Mouse (Mus musculus) kidney, embryonic 14.5 days (tissue): ENCODE measurements around the gene Kl. TPM values are rescaled to one million over a fixed set of nuclear protein-coding genes. Genes with fewer than 3 reads are reported as not detected.
A peak's percentile ranks its signal among the peaks of the same experiment; 100 is the strongest.

Source experiments
- ATAC-seq: fragments of 200-750 bp; cut with Nextera tagmentation; 2 replicates; pipeline ENCODE4 v1.8.0; 2017; ENCODE audit warnings: moderate number of reproducible peaks, mild to moderate bottlenecking, moderate TSS enrichment, moderate library complexity; ENCODE audit not compliant: low FRiP score, low TSS enrichment
- H3K27ac ChIP-seq: fragments of 300-500 bp; sonication (generic); 2 replicates; pipeline ENCODE4 v1.5.1; 2014; ENCODE audit warnings: low read depth, mild to moderate bottlenecking, low read length, moderate library complexity, mixed read lengths
- H3K27me3 ChIP-seq: fragments of 300-500 bp; sonication (generic); 2 replicates; pipeline ENCODE4 v1.6.1; 2014; ENCODE audit warnings: mild to moderate bottlenecking, low read length; ENCODE audit not compliant: control insufficient read depth, insufficient read depth
- H3K36me3 ChIP-seq: fragments of 300-500 bp; sonication (generic); 2 replicates; pipeline ENCODE4 v1.6.1; 2014; ENCODE audit warnings: low read length, mixed read lengths; ENCODE audit not compliant: control insufficient read depth, insufficient read depth
- H3K4me1 ChIP-seq: fragments of 300-500 bp; sonication (generic); 2 replicates; pipeline ENCODE4 v1.6.1; 2014; ENCODE audit warnings: low read length, mixed read lengths; ENCODE audit not compliant: control insufficient read depth, insufficient read depth
- H3K4me2 ChIP-seq: fragments of 300-500 bp; sonication (generic); replicated peaks from 2 replicates; pipeline ENCODE4 v1.6.1; 2014; ENCODE audit warnings: low read depth, mild to moderate bottlenecking, low read length
- H3K4me3 ChIP-seq: fragments of 300-500 bp; sonication (generic); 2 replicates; pipeline ENCODE4 v1.5.1; 2014; ENCODE audit warnings: mild to moderate bottlenecking, low read length
- H3K9ac ChIP-seq: fragments of 300-500 bp; sonication (generic); 2 replicates; pipeline ENCODE4 v1.6.1; 2014; ENCODE audit warnings: low read depth, mild to moderate bottlenecking, low read length, moderate library complexity
- H3K9me3 ChIP-seq: fragments of 300-500 bp; sonication (generic); 2 replicates; pipeline ENCODE4 v1.6.1; 2016; ENCODE audit warnings: low read length; ENCODE audit not compliant: control insufficient read depth
- WGBS: fragments of 180-500 bp; shearing (Covaris S2); extraction: QIAGEN DNeasy Blood & Tissue Kit; methylation state at CpG from one replicate; pipeline ENCODE4 v1.1.7; 2014; 5-methylcytosine and 5-hydroxymethylcytosine counted together
- polyA plus RNA-seq: library from polyadenylated mRNA; unstranded; fragments of >200 nt; fragmentation: Nextera tagmentation; extraction: Ambion mirVana; gene quantifications from 2 replicates; pipeline ENCODE4 v1.2.1, GENCODE M21; 2014

Gene Kl
- polyA plus RNA-seq, 1 experiment from 2014 or later = 2.2 TPM

GRCm38 (mm10) chr5:150952669-150953521 lies 488 bp downstream of the Kl start:
- Histone ChIP-seq H3K4me1 (no peaks in the 10 kb centered on the region), H3K4me2 (peak overlapping the region; percentile 89), H3K27ac (no peak overlapping the region), H3K9ac (peak overlapping the region; percentile 44), H3K9me3 (no peaks in the 10 kb centered on the region), H3K27me3 (peaks cover 20% of the 10 kb centered on the region), H3K4me3 (peak overlapping the region; percentile 49), H3K36me3 (no peaks in the 10 kb centered on the region)
- ATAC-seq = peak; percentile 83
- WGBS = 2% methylated on average over 89 of the region's 89 CpGs

GRCm38 (mm10) chr5:150954791-150955190 lies 2.4 kb downstream of the Kl start:
- Histone ChIP-seq H3K9me3 (no peaks in the 10 kb centered on the region), H3K4me2 (no peak overlapping the region), H3K4me3 (no peak overlapping the region), H3K9ac (no peak overlapping the region), H3K27ac (no peak overlapping the region), H3K4me1 (no peaks in the 10 kb centered on the region), H3K36me3 (no peaks in the 10 kb centered on the region), H3K27me3 (peaks cover 20% of the 10 kb centered on the region)
- ATAC-seq = no peak
- WGBS = 87% methylated on average over 9 of the region's 9 CpGs

- H3K4me2 ChIP-seq = no peak overlapping the region
- H3K4me1 ChIP-seq = no peaks in the 10 kb centered on the region
- 0 out of 2 replicates have a peak, but pooled peaks cover 3% of the 10 kb centered on the region for H3K27me3 ChIP-seq
- H3K36me3 ChIP-seq = no peaks in the 10 kb centered on the region
- H3K9ac ChIP-seq = no peak overlapping the region
- H3K27ac ChIP-seq = no peak overlapping the region
- WGBS = 84% methylated on average over 1 of the region's 1 CpGs
- no peak overlapping the region for H3K4me3 ChIP-seq
- ATAC-seq = no peak
- no peaks in the 10 kb centered on the region for H3K9me3 ChIP-seq
Observed at GRCm38 (mm10) chr5:150959861-150960260, 7.5 kb downstream of the Kl start.

- 87% methylated on average over 1 of the region's 1 CpGs for WGBS
- Histone ChIP-seq H3K4me2 (no peak overlapping the region), H3K4me1 (no peaks in the 10 kb centered on the region), H3K4me3 (no peak overlapping the region), H3K27ac (no peak overlapping the region), H3K27me3 (no peaks in the 10 kb centered on the region), H3K36me3 (no peaks in the 10 kb centered on the region), H3K9me3 (no peaks in the 10 kb centered on the region), H3K9ac (no peak overlapping the region)
- no peak for ATAC-seq
Observed at GRCm38 (mm10) chr5:150961615-150962014, 9.2 kb downstream of the Kl start.

DNA sequence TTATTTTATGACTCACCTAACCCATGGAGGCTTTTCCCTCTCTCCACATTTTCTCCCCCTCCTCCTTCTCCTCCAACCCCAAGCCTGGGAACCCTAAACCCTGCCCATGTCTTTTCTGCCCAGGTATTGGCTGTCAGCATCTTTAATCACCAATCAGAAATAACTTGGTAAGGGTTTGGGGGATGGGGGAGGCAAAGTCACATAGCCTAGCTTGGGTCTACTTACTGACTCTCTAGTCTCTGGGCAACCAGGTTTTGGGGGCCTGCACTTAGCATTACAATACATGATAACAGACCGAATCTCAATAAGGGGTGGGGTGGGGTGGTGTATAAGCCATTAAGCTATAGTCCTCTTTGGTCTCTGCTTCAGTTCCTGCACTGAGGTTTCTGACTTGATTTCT lies 10.3 kb downstream of the Kl start:
- Histone ChIP-seq H3K9me3 (no peaks in the 10 kb centered on the region), H3K9ac (no peak overlapping the region), H3K4me1 (no peaks in the 10 kb centered on the region), H3K4me2 (no peak overlapping the region), H3K36me3 (no peaks in the 10 kb centered on the region), H3K4me3 (no peak overlapping the region), H3K27me3 (no peaks in the 10 kb centered on the region), H3K27ac (no peak overlapping the region)
- WGBS = 70% methylated on average over 1 of the region's 1 CpGs
- ATAC-seq = no peak

- Histone ChIP-seq H3K27ac (no peak overlapping the region), H3K4me2 (no peak overlapping the region), H3K9ac (no peak overlapping the region), H3K4me3 (no peak overlapping the region), H3K4me1 (no peaks in the 10 kb centered on the region), H3K9me3 (peaks cover 2% of the 10 kb centered on the region; the same call in 1 of the 2 replicates), H3K27me3 (no peaks in the 10 kb centered on the region), H3K36me3 (no peaks in the 10 kb centered on the region)
- WGBS = 96% methylated on average over 2 of the region's 2 CpGs
- no peak for ATAC-seq
Observed at GRCm38 (mm10) chr5:150967925-150968324, 15.5 kb downstream of the Kl start.

DNA sequence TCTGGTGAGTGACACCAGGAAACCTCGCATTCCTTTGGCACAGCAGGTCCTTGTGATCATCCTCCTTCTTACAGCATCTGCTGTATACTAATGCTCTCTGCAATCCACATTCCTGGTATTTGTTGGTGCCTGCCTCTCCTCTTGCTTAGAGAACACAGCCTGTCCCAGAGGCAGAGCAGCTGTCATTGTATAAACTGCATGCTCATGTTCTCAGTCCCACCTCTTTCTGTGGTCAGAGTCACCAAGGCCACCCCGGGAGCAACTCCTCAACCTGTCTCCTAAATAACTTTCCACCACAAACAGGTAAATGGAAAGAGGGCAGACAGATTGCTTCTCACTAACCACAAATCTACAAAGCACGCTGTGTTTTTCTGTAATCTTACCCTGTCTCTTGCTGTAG lies 18.1 kb downstream of the Kl start:
- Histone ChIP-seq H3K4me3 (no peak overlapping the region), H3K4me2 (no peak overlapping the region), H3K4me1 (no peaks in the 10 kb centered on the region), H3K9me3 (peaks cover 2% of the 10 kb centered on the region; the same call in 1 of the 2 replicates), H3K27ac (no peak overlapping the region), H3K36me3 (no peaks in the 10 kb centered on the region), H3K9ac (no peak overlapping the region), H3K27me3 (no peaks in the 10 kb centered on the region)
- no peak for ATAC-seq
- 43% methylated on average over 3 of the region's 3 CpGs for WGBS

GRCm38 (mm10) chr5:150971126-150971525 lies 18.7 kb downstream of the Kl start:
- Histone ChIP-seq H3K9me3 (peaks cover 2% of the 10 kb centered on the region; the same call in 1 of the 2 replicates), H3K27ac (no peak overlapping the region), H3K27me3 (no peaks in the 10 kb centered on the region), H3K4me2 (no peak overlapping the region), H3K36me3 (no peaks in the 10 kb centered on the region), H3K9ac (no peak overlapping the region), H3K4me1 (no peaks in the 10 kb centered on the region), H3K4me3 (no peak overlapping the region)
- 76% methylated on average over 6 of the region's 6 CpGs for WGBS
- no peak for ATAC-seq

DNA sequence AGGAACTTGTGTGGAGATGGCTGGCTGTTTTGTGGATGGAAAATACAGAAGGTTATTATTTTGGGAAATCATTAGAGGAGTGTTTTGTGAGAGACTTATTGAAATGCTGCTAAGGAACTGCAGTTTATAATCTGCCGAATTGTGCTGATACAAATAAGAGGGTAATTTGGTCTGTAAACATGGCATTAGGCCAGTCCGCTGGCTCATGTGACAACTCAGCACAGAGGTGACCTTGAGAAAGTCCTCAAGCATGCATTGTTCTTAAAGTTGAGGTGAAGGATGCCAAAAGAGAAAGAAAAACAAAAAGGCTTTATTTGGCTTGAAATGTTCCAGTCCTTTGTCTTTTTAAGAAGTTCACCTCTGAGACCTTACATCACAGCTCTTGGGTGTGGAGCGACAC lies 21.8 kb downstream of the Kl start:
- Histone ChIP-seq H3K9ac (no peak overlapping the region), H3K9me3 (no peaks in the 10 kb centered on the region), H3K4me1 (no peaks in the 10 kb centered on the region), H3K27ac (no peak overlapping the region), H3K36me3 (no peaks in the 10 kb centered on the region), H3K27me3 (no peaks in the 10 kb centered on the region), H3K4me3 (no peak overlapping the region), H3K4me2 (no peak overlapping the region)
- WGBS = 80% methylated on average over 3 of the region's 3 CpGs
- no peak for ATAC-seq
